Mouse (Mus musculus) limb, embryonic 11.5 days (tissue): ENCODE data around the gene Sp110. TPM values are rescaled to one million over a fixed set of nuclear protein-coding genes. Genes with fewer than 3 reads are reported as not detected.
"Not testable (repeated sequence)": the region's sequence is repeated elsewhere in the genome, so short reads cannot be mapped to it uniquely, and the experiment has no call there.

Source experiments
- ATAC-seq: fragments of 200-750 bp; cut with Nextera tagmentation; 2 replicates; pipeline ENCODE4 v1.8.0; 2017; ENCODE audit warnings: low read depth; ENCODE audit not compliant: insufficient number of reproducible peaks, low FRiP score, low TSS enrichment
- DNase-seq: peaks from one replicate; pipeline ENCODE4 v3.0.0-alpha.2; 2015; ENCODE audit warnings: low spot score
- H3K27ac ChIP-seq: fragments of 300-500 bp; sonication (generic); replicated peaks from 2 replicates; pipeline ENCODE4 v1.5.1; 2014; ENCODE audit warnings: low read depth, mild to moderate bottlenecking, low read length
- H3K27me3 ChIP-seq: fragments of 300-500 bp; sonication (generic); 2 replicates; pipeline ENCODE4 v1.6.1; 2014; ENCODE audit warnings: mild to moderate bottlenecking, low read length, mixed read lengths; ENCODE audit not compliant: control insufficient read depth, insufficient read depth
- H3K36me3 ChIP-seq: fragments of 300-500 bp; sonication (generic); 2 replicates; pipeline ENCODE4 v1.6.1; 2014; ENCODE audit warnings: mild to moderate bottlenecking, low read length, moderate library complexity, mixed read lengths; ENCODE audit not compliant: control insufficient read depth, insufficient read depth
- H3K4me1 ChIP-seq: fragments of 300-500 bp; sonication (generic); 2 replicates; pipeline ENCODE4 v1.6.1; 2014; ENCODE audit warnings: low read length, mixed read lengths; ENCODE audit not compliant: control insufficient read depth, insufficient read depth
- H3K4me2 ChIP-seq: fragments of 300-500 bp; sonication (generic); 2 replicates; pipeline ENCODE4 v1.6.1; 2014; ENCODE audit warnings: low read depth, mild to moderate bottlenecking, moderate library complexity; ENCODE audit not compliant: severe bottlenecking
- H3K4me3 ChIP-seq: fragments of 300-500 bp; sonication (generic); 2 replicates; pipeline ENCODE4 v1.5.1; 2014; ENCODE audit warnings: low read depth, low read length
- H3K9ac ChIP-seq: fragments of 300-500 bp; sonication (generic); 2 replicates; pipeline ENCODE4 v1.6.1; 2014; ENCODE audit warnings: mild to moderate bottlenecking, low read length
- H3K9me3 ChIP-seq: fragments of 300-500 bp; sonication (generic); 2 replicates; pipeline ENCODE4 v1.6.1; 2016; ENCODE audit warnings: low read length; ENCODE audit not compliant: control insufficient read depth
- WGBS: fragments of 180-500 bp; shearing (Covaris S2); extraction: QIAGEN DNeasy Blood & Tissue Kit; methylation state at CpG from one replicate; pipeline ENCODE4 v1.1.7; 2014; 5-methylcytosine and 5-hydroxymethylcytosine counted together
- polyA plus RNA-seq: library from polyadenylated mRNA; unstranded; fragments of >200 nt; fragmentation: Nextera tagmentation; extraction: Ambion mirVana; gene quantifications from 2 replicates; pipeline ENCODE4 v1.2.1, GENCODE M21; 2014

The Sp110 gene
- polyA plus RNA-seq, result 0.64 TPM in 2 replicates

DNA sequence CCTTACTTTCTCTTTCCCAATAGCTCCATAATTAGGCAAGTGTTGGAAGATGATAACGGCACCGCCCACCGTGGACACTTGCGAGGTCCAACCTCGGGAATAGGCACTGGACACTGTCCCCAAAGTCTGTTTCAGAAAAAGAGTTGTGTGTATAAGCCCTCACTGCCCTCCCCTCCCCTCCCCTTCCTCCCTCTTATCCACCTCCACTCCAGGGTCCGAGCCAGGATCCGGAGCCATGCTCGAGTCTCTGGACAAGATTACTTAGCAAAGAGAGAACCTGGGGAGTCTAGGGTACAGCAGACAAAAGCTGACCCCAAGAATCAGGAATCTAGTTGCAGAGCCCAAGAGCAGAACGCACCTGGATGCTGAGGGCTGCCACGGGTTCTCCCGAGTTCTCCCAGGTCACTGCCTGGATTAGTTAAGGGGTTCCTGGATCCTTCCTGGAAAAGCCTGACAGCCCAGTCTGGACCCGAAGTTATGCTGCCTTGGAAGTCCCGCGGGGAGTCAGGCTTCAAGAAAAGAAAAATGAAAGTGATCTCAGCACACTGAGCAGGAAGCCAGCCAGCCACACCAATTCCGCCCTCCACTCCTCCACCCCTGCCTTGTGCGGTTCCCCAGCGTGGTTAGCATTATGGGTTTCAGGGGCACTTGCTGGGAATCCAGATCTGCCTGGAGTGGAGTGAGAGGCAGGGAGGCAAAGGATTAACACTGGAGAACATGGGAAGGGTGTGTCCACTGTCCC lies at the start of gene Sp110:
Gene Sp110, minus strand, starts transcription at position 547 of the 742 bp plus-strand sequence.
- not testable (repeated sequence) for H3K27me3 ChIP-seq, H3K9me3 ChIP-seq, H3K27ac ChIP-seq, H3K9ac ChIP-seq, ATAC-seq, H3K4me1 ChIP-seq, DNase-seq, H3K4me2 ChIP-seq, H3K36me3 ChIP-seq, H3K4me3 ChIP-seq
- WGBS, result 76% methylated on average over 15 of the region's 17 CpGs

GRCm38 (mm10) chr1:85638144-85638543 lies 39.5 kb upstream of the Sp110 start:
- ATAC-seq, H3K4me2 ChIP-seq, H3K4me1 ChIP-seq, H3K27me3 ChIP-seq, H3K27ac ChIP-seq, H3K9ac ChIP-seq, DNase-seq, H3K9me3 ChIP-seq, H3K36me3 ChIP-seq, H3K4me3 ChIP-seq: not testable (repeated sequence)
- 85% methylated on average over 4 of the region's 4 CpGs for WGBS

DNA sequence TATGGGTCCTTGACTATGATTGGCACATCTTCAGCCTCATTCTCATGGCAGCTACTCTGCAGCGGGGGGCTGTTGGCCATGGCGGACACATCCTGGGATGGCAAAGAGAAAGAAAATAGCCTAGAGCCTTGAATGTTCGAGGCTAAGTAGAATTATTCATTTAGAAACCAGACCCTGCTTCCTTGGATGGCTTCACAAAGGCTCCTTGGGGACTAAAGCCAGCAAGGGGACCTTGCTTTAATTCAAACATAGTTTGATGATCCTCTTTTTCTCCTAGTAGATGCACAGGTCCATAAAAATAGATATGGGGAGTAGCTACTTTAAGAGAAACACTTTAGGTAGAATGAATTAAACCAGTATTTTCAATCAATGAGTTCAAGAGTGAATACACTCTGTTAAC lies 38.3 kb upstream of the Sp110 start:
- H3K36me3 ChIP-seq, H3K4me2 ChIP-seq, H3K9ac ChIP-seq, ATAC-seq, H3K9me3 ChIP-seq, H3K4me3 ChIP-seq, H3K27me3 ChIP-seq, H3K4me1 ChIP-seq, H3K27ac ChIP-seq, DNase-seq: not testable (repeated sequence)
- WGBS, result 61% methylated on average over 3 of the region's 3 CpGs

DNA sequence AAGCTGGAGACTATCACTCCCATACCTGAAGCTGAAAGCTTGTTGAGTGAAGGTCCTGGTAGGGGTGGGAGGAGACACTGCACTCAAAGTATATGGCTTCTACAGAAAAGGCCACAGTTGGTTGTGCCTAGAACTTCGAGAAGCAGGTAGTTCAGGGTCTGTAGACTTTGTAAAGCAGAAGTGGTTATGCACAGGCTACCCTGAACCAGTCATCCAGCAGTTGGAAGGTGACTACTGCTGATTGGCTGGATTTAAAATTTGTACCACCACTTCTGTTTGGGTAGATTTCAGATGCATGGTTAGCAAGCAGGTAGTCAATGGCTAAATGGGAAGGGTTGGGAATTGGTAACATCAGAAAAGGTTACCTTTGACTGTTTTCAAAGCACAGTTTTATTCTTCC lies 20.1 kb upstream of the Sp110 start:
- not testable (repeated sequence) for H3K4me3 ChIP-seq, ATAC-seq, H3K27ac ChIP-seq, H3K27me3 ChIP-seq, H3K4me1 ChIP-seq, H3K9ac ChIP-seq, H3K9me3 ChIP-seq, H3K36me3 ChIP-seq, DNase-seq, H3K4me2 ChIP-seq
- whole genome bisulfite sequencing, result 55% methylated on average over 1 of the region's 1 CpGs

DNA sequence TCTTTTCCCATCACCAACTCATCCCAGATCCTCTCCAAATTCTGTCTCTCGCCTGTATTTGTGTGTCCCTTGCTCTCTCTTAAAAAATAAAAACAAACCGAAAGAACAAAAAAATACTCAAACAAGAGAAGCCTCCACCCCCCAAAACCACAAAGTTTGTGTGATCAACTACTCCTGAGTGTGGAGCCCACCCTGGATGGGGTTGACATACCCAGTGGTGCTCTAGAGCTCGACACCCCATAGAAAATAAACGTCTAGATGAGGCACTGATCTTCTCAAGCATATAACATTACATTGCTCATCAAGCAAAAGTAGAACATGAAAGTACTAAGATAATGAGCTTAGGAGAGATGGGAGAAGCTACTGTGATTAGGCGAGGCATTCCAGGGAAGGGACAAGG lies 18.5 kb upstream of the Sp110 start:
- not testable (repeated sequence) for H3K27ac ChIP-seq, H3K9ac ChIP-seq, H3K27me3 ChIP-seq, H3K9me3 ChIP-seq, H3K4me1 ChIP-seq, ATAC-seq, H3K4me2 ChIP-seq, H3K4me3 ChIP-seq, H3K36me3 ChIP-seq, DNase-seq
- WGBS, result 71% methylated on average over 4 of the region's 5 CpGs

DNA sequence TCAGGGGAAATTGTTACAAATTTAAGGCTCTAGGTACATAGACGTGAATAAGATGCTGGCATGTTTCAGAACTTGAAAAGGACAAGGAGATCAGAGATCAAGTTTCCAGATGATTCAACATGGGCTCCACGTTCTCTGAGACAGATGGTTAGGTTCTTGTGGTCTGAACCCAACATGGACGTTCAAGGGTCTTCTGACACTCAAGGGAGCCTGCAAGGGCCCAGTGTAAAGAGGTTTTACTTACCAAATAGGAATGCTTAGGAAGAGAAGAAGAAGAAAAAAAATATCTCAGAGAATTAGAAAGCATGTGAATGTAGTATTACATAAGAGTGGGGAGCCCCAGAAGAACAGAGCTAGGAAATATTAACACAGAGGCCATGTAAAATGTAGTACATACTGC lies 17.2 kb upstream of the Sp110 start:
- DNase-seq, H3K4me1 ChIP-seq, H3K4me3 ChIP-seq, ATAC-seq, H3K27me3 ChIP-seq, H3K9ac ChIP-seq, H3K27ac ChIP-seq, H3K9me3 ChIP-seq, H3K36me3 ChIP-seq, H3K4me2 ChIP-seq: not testable (repeated sequence)
- 63% methylated on average over 3 of the region's 3 CpGs for WGBS

- not testable (repeated sequence) for H3K9me3 ChIP-seq, H3K4me2 ChIP-seq, H3K27me3 ChIP-seq, H3K36me3 ChIP-seq, H3K4me1 ChIP-seq, H3K4me3 ChIP-seq, H3K27ac ChIP-seq, H3K9ac ChIP-seq, DNase-seq, ATAC-seq
- 97% methylated on average over 3 of the region's 3 CpGs for whole genome bisulfite sequencing
Measured at GRCm38 (mm10) chr1:85615096-85615495, 16.5 kb upstream of the Sp110 start.

GRCm38 (mm10) chr1:85610581-85610980 lies 12.0 kb upstream of the Sp110 start:
- not testable (repeated sequence) for H3K36me3 ChIP-seq, H3K4me3 ChIP-seq
- WGBS, result no CpG with 5 or more reads among the region's 4 CpGs

DNA sequence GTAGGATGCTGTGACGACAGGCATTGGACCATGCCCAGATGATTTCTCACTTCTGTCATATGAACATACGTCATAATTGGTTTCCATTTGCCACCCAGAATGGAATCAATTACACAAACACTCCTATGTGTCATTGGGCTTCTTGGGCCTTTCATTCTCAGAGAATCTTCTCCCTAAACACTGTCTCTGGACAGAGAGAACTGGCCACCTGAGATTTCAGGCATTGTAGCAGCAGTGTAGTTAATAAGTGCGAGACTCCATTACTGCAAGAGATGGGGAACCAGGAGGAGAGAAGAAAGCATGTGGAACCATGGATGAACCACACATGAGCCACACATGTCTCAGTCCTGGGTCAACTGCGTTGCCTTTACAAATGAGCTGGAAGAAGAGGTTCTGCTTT lies 9.7 kb upstream of the Sp110 start:
- H3K4me2 ChIP-seq, result not testable (repeated sequence)

More at GRCm38 (mm10) chr1:85610581-85610980, 12.0 kb upstream of the Sp110 start:
- not testable (repeated sequence) for H3K9ac ChIP-seq, ATAC-seq, H3K27me3 ChIP-seq, H3K4me1 ChIP-seq, H3K4me2 ChIP-seq, H3K27ac ChIP-seq, H3K9me3 ChIP-seq, DNase-seq

More for the DNA sequence above, 9.7 kb upstream of the Sp110 start:
- H3K27ac ChIP-seq, H3K9ac ChIP-seq, H3K36me3 ChIP-seq, H3K9me3 ChIP-seq, H3K27me3 ChIP-seq, H3K4me1 ChIP-seq, DNase-seq, ATAC-seq, H3K4me3 ChIP-seq: not testable (repeated sequence)
- 81% methylated on average over 3 of the region's 4 CpGs for WGBS
